Mouse (Mus musculus): ENCODE measurements at regions not wholly inside any gene's neighbourhood (a gene's known extent, or its start where the extent isn't known, plus 50 kb on each side); places are given as distances from the start of the nearest gene placed in this dataset.

- Histone ChIP-seq H3K9me3 (no peaks in the 10 kb centered on the region), H3K27me3 (replicated peaks) (no peaks in the 10 kb centered on the region), H3K9ac (no peak overlapping the region), H3K4me1 (replicated peaks) (no peaks in the 10 kb centered on the region), H3K27ac (no peak overlapping the region), H3K4me3 (replicated peaks) (no peak overlapping the region), H3K36me3 (no peaks in the 10 kb centered on the region), H3K4me2 (replicated peaks) (no peak overlapping the region)
- ATAC-seq = no peak
- WGBS = 80% methylated on average over 2 of the region's 2 CpGs
Observed at GRCm38 (mm10) chr4:26404266-26404665, 57.6 kb upstream of the Manea start.

- ATAC-seq = no peak
- no peaks in the 10 kb centered on the region for H3K9me3 ChIP-seq
- H3K36me3 ChIP-seq = no peaks in the 10 kb centered on the region
Observed at GRCm38 (mm10) chr4:26402213-26402612, 55.5 kb upstream of the Manea start.

More at GRCm38 (mm10) chr4:26402213-26402612, 55.5 kb upstream of the Manea start:
- Histone ChIP-seq H3K9ac (no peak overlapping the region), H3K27ac (no peak overlapping the region), H3K27me3 (replicated peaks) (no peaks in the 10 kb centered on the region), H3K4me1 (replicated peaks) (no peaks in the 10 kb centered on the region), H3K4me2 (replicated peaks) (no peak overlapping the region), H3K4me3 (replicated peaks) (no peak overlapping the region)

Measured in intestine, embryonic 15.5 days (tissue).